Mouse (Mus musculus) E14TG2a.4 (cell line): ENCODE results near the gene Kif3c.

Experiments
- CTCF ChIP-seq: conservative IDR thresholded peaks from 2 replicates; pipeline ENCODE4 v1.5.1; 2014; ENCODE audit warnings: low read length
- NANOG ChIP-seq: IDR thresholded peaks from 2 replicates; pipeline ENCODE4 v1.6.1; 2014; ENCODE audit warnings: borderline replicate concordance, low read length, mixed read lengths
- POU5F1 ChIP-seq: IDR thresholded peaks from 2 replicates; pipeline ENCODE4 v1.6.1; 2014; ENCODE audit warnings: low read length, borderline replicate concordance

- TF ChIP-seq CTCF (no peak), POU5F1 (no peak), NANOG (no peak)
Observed at GRCm38 (mm10) chr12:3430443-3430753, 65.5 kb downstream of the Kif3c start.
